Mouse (Mus musculus) G1E (cell line): ENCODE results near the gene Atp13a3. TPM values are rescaled to one million over a fixed set of nuclear protein-coding genes. Genes with fewer than 3 reads are reported as not detected.
"Not testable (repeated sequence)": the region's sequence is repeated elsewhere in the genome, so short reads cannot be mapped to it uniquely, and the experiment has no call there.

Source experiments
- ATAC-seq: 2 replicates; pipeline ENCODE4 v1.8.0; 2016; ENCODE audit warnings: mild to moderate bottlenecking; ENCODE audit not compliant: insufficient number of reproducible peaks, poor library complexity, low FRiP score, severe bottlenecking; ENCODE audit errors: extremely low read depth
- DNase-seq: peaks from one replicate; pipeline ENCODE4 v3.0.0; 2012; ENCODE audit warnings: low spot score
- H3K27me3 ChIP-seq: 2 replicates; pipeline ENCODE4 v1.6.1; 2012; ENCODE audit warnings: mild to moderate bottlenecking, low read length, inconsistent platforms; ENCODE audit not compliant: insufficient read depth
- H3K36me3 ChIP-seq: replicated peaks from 2 replicates; pipeline ENCODE3; 2012; ENCODE audit warnings: mild to moderate bottlenecking, inconsistent platforms
- H3K4me1 ChIP-seq: 2 replicates; pipeline ENCODE4 v1.6.1; 2012; ENCODE audit warnings: low read depth, low read length, inconsistent platforms, mixed read lengths; ENCODE audit not compliant: insufficient read depth
- H3K4me3 ChIP-seq: 2 replicates; pipeline ENCODE4 v1.5.1; 2012; ENCODE audit warnings: low read depth, mild to moderate bottlenecking, inconsistent platforms, low read length, moderate library complexity, mixed read lengths
- H3K9me3 ChIP-seq: replicated peaks from 2 replicates; pipeline ENCODE4 v1.6.1; 2012; ENCODE audit warnings: inconsistent platforms
- CTCF ChIP-seq: IDR thresholded peaks from 2 replicates; pipeline ENCODE4 v1.5.1; 2012; ENCODE audit warnings: low read depth, low read length, inconsistent platforms, mixed read lengths
- GATA1 ChIP-seq: IDR thresholded peaks from 2 replicates; pipeline ENCODE4 v1.6.1; 2012; ENCODE audit warnings: borderline replicate concordance, low read length, inconsistent platforms, mixed read lengths
- GATA2 ChIP-seq: IDR thresholded peaks from 2 replicates; pipeline ENCODE4 v1.6.1; 2012; ENCODE audit warnings: low read depth, low read length, inconsistent platforms, borderline replicate concordance
- POLR2AphosphoS5 ChIP-seq: IDR thresholded peaks from 2 replicates; pipeline ENCODE4 v1.6.1; 2012; ENCODE audit warnings: low read depth, low read length, inconsistent platforms; ENCODE audit not compliant: insufficient replicate concordance
- TAL1 ChIP-seq: conservative IDR thresholded peaks from 2 replicates; pipeline ENCODE4 v1.6.1; 2012; ENCODE audit warnings: low read depth, low read length, inconsistent platforms, mixed read lengths
- polyA plus RNA-seq: library from polyadenylated mRNA; stranded (reverse); fragments of >175 nt; gene quantifications from 2 replicates; pipeline ENCODE4 v1.2.3, GENCODE M21; 2012
- total RNA-seq, 2 experiments: library from RNA; stranded (forward) in 1 of 2; stranded (reverse) in 1 of 2; fragments of 200-1000 nt in 1 of 2; fragments of >200 nt in 1 of 2; fragmentation: Nextera tagmentation in 1 of 2; gene quantifications; 2 replicates each; pipeline ENCODE4 v1.2.3; 2014 to 2017

Atp13a3 gene
- total and polyA plus RNA-seq, 3 experiments = 132 to 214 (median 202) TPM

GRCm38 (mm10) chr16:30374266-30374665 lies 31.5 kb downstream of the Atp13a3 start:
- TF ChIP-seq CTCF = peak; percentile 38; the same call in 1 of the 2 replicates
- no peak for TF ChIP-seq GATA2
- DNase-seq (no peak), ATAC-seq (no peak; the same call in 1 of the 2 replicates)
- Histone ChIP-seq H3K9me3 (no peaks in the 10 kb centered on the region), H3K36me3 (peaks cover 59% of the 10 kb centered on the region), H3K27me3 (no peaks in the 10 kb centered on the region), H3K4me1 (peaks cover 60% of the 10 kb centered on the region), H3K4me3 (no peak overlapping the region)

DNA sequence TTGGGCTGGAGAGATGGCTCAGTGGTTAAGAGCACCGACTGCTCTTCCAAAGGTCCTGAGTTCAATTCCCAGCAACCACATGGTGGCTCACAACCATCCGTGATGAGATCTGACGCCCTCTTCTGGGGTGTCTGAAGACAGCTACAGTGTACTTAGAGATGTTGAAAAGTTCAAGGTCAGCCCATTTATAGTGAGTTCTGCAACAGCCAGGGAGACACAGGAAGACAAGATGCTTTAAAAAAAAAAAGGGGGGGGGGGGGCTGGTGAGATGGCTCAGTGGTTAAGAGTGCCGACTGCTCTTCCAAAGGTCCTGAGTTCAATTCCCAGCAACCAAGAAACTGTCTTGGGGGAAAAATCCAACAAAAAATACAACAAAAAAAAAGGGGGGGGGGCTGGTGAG lies 32.5 kb downstream of the Atp13a3 start:
- H3K9me3 ChIP-seq, ATAC-seq, H3K4me3 ChIP-seq, DNase-seq, H3K27me3 ChIP-seq: not testable (repeated sequence)
- peaks cover 61% of the 10 kb centered on the region for H3K36me3 ChIP-seq
- H3K4me1 ChIP-seq = peaks cover 54% of the 10 kb centered on the region

DNA sequence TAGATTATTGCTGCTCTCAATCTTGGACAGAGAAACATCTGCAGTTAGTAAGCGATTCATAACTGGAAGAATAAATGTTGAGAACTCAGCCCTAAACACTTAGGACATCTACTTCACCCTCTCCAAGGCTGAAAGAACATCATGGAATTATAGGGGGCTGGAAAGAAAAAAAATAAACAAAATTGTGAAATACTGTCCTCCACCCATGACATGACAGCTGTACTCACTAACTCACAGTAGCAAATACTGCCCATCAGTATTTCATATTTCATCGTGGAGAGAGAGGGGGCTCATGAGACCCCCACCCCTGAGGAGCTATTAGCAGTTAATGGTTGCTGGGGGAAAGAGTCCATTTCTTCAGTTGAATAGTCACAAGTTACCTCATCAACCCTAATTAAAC lies 38.4 kb downstream of the Atp13a3 start:
- Histone ChIP-seq H3K9me3 (no peaks in the 10 kb centered on the region), H3K36me3 (peaks cover 64% of the 10 kb centered on the region), H3K4me1 (peaks cover 27% of the 10 kb centered on the region), H3K27me3 (no peaks in the 10 kb centered on the region), H3K4me3 (no peak overlapping the region)
- DNase-seq = no peak
- TF ChIP-seq GATA1 = no peak
- no peak for TF ChIP-seq CTCF
- no peak for TF ChIP-seq GATA2
- no peak for TF ChIP-seq TAL1
- no peak for TF ChIP-seq POLR2AphosphoS5
- ATAC-seq = no peak

GRCm38 (mm10) chr16:30364604-30365003 lies 41.2 kb downstream of the Atp13a3 start:
- no peak for ATAC-seq
- no peak overlapping the region for H3K4me3 ChIP-seq
- DNase-seq = no peak

DNA sequence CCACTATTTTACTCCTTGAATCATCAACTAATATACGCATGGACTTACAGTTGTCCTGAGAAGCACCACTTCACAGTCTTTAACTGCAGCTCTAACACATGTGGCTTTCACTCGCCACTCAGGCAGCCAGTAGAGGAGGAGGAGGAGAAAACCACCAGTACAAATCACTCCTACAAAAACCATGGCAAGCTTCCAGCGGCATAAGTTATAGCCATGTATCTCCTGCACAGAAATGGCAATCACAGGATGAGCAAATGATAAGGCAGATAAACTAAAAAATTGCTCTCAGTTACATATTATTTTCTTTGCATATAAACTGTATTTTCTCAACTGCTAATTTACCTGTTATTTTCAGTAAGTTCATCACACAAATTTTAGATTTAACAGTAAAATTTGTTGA lies 43.2 kb downstream of the Atp13a3 start:
- TF ChIP-seq CTCF (no peak), GATA2 (no peak), GATA1 (no peak), TAL1 (no peak), POLR2AphosphoS5 (no peak)
- Histone ChIP-seq H3K9me3 (no peaks in the 10 kb centered on the region), H3K4me1 (peaks cover 21% of the 10 kb centered on the region), H3K27me3 (no peaks in the 10 kb centered on the region), H3K36me3 (peaks cover 74% of the 10 kb centered on the region), H3K4me3 (no peak overlapping the region)
- DNase-seq (no peak), ATAC-seq (no peak)

More at GRCm38 (mm10) chr16:30364604-30365003, 41.2 kb downstream of the Atp13a3 start:
- Histone ChIP-seq H3K4me1 (peaks cover 21% of the 10 kb centered on the region), H3K9me3 (no peaks in the 10 kb centered on the region), H3K36me3 (peaks cover 73% of the 10 kb centered on the region), H3K27me3 (no peaks in the 10 kb centered on the region)
- no peak for TF ChIP-seq POLR2AphosphoS5
- TF ChIP-seq GATA2 = no peak

GRCm38 (mm10) chr16:30353489-30353888 lies 52.3 kb downstream of the Atp13a3 start:
- not testable (repeated sequence) for ATAC-seq, H3K4me3 ChIP-seq, H3K4me1 ChIP-seq, H3K9me3 ChIP-seq, DNase-seq, H3K27me3 ChIP-seq
- H3K36me3 ChIP-seq = peaks cover 86% of the 10 kb centered on the region

DNA sequence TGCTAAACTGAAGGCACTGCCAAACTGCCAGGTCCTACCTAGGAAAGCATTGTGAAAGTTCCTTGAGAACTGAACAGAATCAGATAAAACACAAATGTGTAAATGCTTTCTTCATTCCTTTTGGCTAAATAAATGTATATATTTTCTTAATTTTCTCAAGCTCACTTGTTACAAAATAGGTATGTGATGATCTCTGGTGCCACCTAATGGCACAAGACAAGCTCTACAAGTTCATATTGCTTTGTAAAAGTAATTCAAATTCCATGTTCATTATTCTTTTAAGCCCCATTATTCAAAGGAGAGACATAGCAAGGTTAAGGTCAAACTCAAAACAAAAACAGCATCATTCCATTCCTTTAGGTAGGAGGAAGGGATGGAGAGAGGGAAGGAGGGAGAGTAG lies 91.5 kb downstream of the Atp13a3 start:
- peaks cover 51% of the 10 kb centered on the region for H3K4me1 ChIP-seq
- H3K4me3 ChIP-seq = no peak overlapping the region
- peaks cover 75% of the 10 kb centered on the region for H3K36me3 ChIP-seq
- no peak for DNase-seq
- no peak for ATAC-seq
- H3K27me3 ChIP-seq = no peaks in the 10 kb centered on the region
- H3K9me3 ChIP-seq = peaks cover 5% of the 10 kb centered on the region
- TF ChIP-seq GATA1 (no peak), TAL1 (no peak), CTCF (no peak), POLR2AphosphoS5 (no peak), GATA2 (no peak)
